Mouse (Mus musculus) bone marrow macrophage, adult 2 months (primary cell): ENCODE results near the gene Trim25.
"Not testable (repeated sequence)": the region's sequence is repeated elsewhere in the genome, so short reads cannot be mapped to it uniquely, and the experiment has no call there.

Experiments used
- CTCF ChIP-seq: IDR thresholded peaks from 2 replicates; pipeline ENCODE4 v1.5.1; 2012; ENCODE audit warnings: low read depth, mild to moderate bottlenecking, low read length, moderate library complexity
- POLR2A ChIP-seq: IDR thresholded peaks from 2 replicates; pipeline ENCODE4 v1.6.1; 2012; ENCODE audit warnings: mild to moderate bottlenecking, low read depth, low read length, borderline replicate concordance

GRCm38 (mm10) chr11:89045501-89045900 lies 46.3 kb downstream of the Trim25 start:
- not testable (repeated sequence) for TF ChIP-seq POLR2A, CTCF
